Mouse (Mus musculus) heart, embryonic 10.5 days (tissue): Measurements from ENCODE around the gene Pard3b. TPM values are rescaled to one million over a fixed set of nuclear protein-coding genes. Genes with fewer than 3 reads are reported as not detected.

Experiments used
- DNase-seq: peaks from one replicate; pipeline ENCODE4 v3.0.0-alpha.2; 2017; ENCODE audit warnings: low spot score
- H3K27ac ChIP-seq: fragments of 300-500 bp; sonication (generic); 2 replicates; pipeline ENCODE4 v1.5.1; 2016; ENCODE audit warnings: mild to moderate bottlenecking
- H3K27me3 ChIP-seq: fragments of 300-500 bp; sonication (generic); 2 replicates; pipeline ENCODE4 v1.6.1; 2016; ENCODE audit warnings: mild to moderate bottlenecking; ENCODE audit not compliant: poor library complexity, insufficient read depth, severe bottlenecking
- H3K36me3 ChIP-seq: fragments of 300-500 bp; sonication (generic); 2 replicates; pipeline ENCODE4 v1.6.1; 2016; ENCODE audit warnings: mild to moderate bottlenecking, moderate library complexity
- H3K4me1 ChIP-seq: fragments of 300-500 bp; sonication (generic); 2 replicates; pipeline ENCODE4 v1.6.1; 2016; ENCODE audit warnings: mild to moderate bottlenecking
- H3K4me3 ChIP-seq: fragments of 300-500 bp; sonication (generic); 2 replicates; pipeline ENCODE4 v1.5.1; 2016; ENCODE audit warnings: mild to moderate bottlenecking, moderate library complexity
- H3K9me3 ChIP-seq: fragments of 300-500 bp; sonication (generic); 2 replicates; pipeline ENCODE4 v1.6.1; 2016; ENCODE audit warnings: mild to moderate bottlenecking, moderate library complexity
- WGBS: fragments of 180-500 bp; shearing (Covaris S2); methylation state at CpG from one replicate; pipeline ENCODE4 v1.1.7; 2016; 5-methylcytosine and 5-hydroxymethylcytosine counted together
- polyA plus RNA-seq: library from polyadenylated mRNA; unstranded; fragments of >200 nt; fragmentation: Nextera tagmentation; extraction: Ambion mirVana; gene quantifications from 2 replicates; pipeline ENCODE4 v1.2.1, GENCODE M21; 2016

Gene Pard3b
- polyA plus RNA-seq, 1 experiment from 2014 or later = 8.2 TPM

DNA sequence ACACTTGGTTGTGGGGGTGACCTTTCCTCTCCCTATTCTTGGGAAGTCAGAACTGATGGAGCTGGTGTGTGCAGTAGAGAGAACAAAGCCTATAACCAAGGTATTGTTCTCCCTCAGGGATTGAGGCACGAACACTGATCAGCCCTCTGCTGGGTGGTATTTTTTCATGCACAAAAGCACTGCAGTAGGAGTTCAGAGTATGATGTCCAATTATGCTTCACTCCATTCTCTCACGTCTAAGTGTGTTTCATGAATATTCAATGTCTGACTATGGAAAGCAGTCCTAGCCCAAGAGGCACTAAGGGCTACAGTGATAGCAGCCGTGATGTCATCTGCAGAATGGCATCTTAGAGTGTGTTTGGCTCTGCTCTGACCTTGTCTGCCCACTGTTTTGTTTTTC, 359.1 kb downstream of the Pard3b start:
- Histone ChIP-seq H3K4me1 (no peaks in the 10 kb centered on the region), H3K4me3 (no peak overlapping the region)
- 76% methylated on average over 3 of the region's 3 CpGs for WGBS

DNA sequence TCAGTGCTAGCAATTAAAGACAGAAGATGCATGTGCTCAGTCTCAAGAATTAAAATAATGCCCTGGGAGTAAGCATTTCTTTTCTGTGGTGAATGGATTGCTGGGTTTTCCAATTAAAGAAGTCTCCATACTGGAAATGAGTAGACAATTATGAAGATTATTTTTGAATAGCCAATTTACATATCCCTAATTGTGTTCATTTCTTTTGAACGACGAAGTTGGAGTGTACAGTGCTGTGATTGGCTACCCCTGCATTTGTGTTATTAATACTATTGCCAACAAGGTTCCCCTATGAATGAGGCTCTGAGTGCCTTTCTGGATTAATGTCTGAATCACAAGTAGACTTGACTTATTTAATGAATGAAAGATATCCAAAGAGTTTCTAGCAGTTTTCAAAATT, 370.2 kb downstream of the Pard3b start:
- Histone ChIP-seq H3K36me3 (no peaks in the 10 kb centered on the region), H3K4me1 (peaks cover 4% of the 10 kb centered on the region; the same call in 1 of the 2 replicates), H3K4me3 (no peak overlapping the region), H3K27me3 (no peaks in the 10 kb centered on the region), H3K9me3 (no peaks in the 10 kb centered on the region), H3K27ac (no peak overlapping the region)
- no peak for DNase-seq
- WGBS = 91% methylated on average over 2 of the region's 2 CpGs

More for the DNA sequence above, 359.1 kb downstream of the Pard3b start:
- Histone ChIP-seq H3K9me3 (no peaks in the 10 kb centered on the region), H3K27me3 (no peaks in the 10 kb centered on the region), H3K27ac (no peak overlapping the region), H3K36me3 (no peaks in the 10 kb centered on the region)
- DNase-seq = no peak

DNA sequence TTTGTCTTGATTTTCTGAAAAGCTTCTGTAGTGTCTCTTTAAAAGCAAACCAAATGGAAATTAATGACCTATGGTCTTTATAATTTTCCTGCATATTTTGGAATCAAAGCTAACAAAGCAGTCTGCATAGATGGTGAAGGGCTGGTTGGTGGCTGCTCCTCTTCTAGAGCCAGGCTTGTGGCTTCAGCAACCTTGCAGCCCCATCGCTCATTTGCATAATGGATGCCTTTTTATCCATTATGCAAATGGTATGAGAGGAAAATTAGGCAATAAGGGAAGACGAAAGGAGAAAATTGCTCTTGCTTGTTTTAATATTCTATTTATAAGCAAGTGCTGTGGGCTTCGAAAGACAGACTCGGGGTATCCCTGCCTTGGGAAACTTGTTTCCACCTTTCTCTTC, 373.1 kb downstream of the Pard3b start:
- Histone ChIP-seq H3K9me3 (no peaks in the 10 kb centered on the region), H3K27ac (no peak overlapping the region), H3K27me3 (no peaks in the 10 kb centered on the region), H3K4me3 (no peak overlapping the region), H3K4me1 (no peaks in the 10 kb centered on the region), H3K36me3 (no peaks in the 10 kb centered on the region)
- WGBS = 87% methylated on average over 4 of the region's 4 CpGs
- no peak for DNase-seq

DNA sequence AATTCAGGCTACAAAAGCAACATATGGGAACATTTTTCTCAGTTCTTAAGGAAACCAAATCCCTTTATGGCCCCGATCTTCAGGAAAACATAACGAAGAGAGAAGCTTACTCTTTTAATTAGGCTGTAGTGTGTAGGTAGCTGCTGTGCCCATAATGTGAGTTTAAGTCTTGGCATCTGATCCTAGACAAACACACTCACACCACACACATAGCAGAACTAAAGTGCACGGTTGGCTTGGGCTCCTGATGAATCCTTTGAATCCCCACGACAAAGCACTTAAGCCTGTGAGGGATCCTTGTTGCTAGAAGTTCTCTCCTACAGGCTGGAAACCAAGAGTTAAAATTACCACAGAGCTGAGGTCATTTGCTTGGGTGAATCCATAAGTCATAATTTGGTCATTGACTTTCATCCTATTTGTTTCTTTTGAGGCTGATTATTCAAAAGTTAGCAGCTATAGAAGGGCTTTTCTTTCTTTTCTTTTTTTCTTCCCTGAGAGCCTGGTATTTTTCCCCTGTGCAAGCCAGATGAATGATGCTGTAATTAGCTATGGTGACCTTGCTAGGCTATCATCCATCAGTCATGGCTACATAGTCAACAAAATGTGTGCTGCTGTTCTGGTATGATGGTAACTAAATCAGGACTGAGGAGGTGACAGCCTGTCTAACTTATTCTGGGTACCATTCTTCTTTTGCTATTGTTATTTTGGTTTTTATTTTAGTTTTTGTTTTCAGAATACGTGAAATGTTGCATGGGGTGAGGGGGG, 378.1 kb downstream of the Pard3b start:
- H3K36me3 ChIP-seq = no peaks in the 10 kb centered on the region
- H3K27ac ChIP-seq = no peak overlapping the region
- H3K9me3 ChIP-seq = no peaks in the 10 kb centered on the region
- no peak overlapping the region for H3K4me3 ChIP-seq
- no peaks in the 10 kb centered on the region for H3K4me1 ChIP-seq
- H3K27me3 ChIP-seq = no peaks in the 10 kb centered on the region
- 69% methylated on average over 5 of the region's 5 CpGs for WGBS
- DNase-seq = no peak

DNA sequence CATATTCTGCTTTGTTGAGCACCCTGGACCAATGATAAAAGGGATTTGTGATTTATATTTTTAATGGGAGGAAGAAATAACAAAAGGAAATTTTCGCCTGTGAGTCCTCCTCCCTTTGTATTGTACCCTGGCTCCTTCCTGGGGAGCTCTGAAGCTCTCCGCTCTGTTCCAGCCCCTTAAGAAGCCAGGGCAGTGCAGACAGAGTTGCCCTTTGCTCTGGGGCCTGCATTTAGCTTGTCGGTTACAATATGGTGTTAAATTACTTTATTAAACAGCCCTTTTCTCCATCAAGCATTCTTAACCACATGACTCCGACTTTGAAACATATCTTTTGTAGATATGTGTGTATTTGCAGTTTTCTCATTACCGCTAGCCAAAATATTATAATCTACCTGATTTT, 379.7 kb downstream of the Pard3b start:
- WGBS = 63% methylated on average over 5 of the region's 5 CpGs
- Histone ChIP-seq H3K9me3 (no peaks in the 10 kb centered on the region), H3K4me3 (no peak overlapping the region), H3K27me3 (no peaks in the 10 kb centered on the region), H3K36me3 (no peaks in the 10 kb centered on the region), H3K4me1 (no peaks in the 10 kb centered on the region), H3K27ac (no peak overlapping the region)
- no peak for DNase-seq

DNA sequence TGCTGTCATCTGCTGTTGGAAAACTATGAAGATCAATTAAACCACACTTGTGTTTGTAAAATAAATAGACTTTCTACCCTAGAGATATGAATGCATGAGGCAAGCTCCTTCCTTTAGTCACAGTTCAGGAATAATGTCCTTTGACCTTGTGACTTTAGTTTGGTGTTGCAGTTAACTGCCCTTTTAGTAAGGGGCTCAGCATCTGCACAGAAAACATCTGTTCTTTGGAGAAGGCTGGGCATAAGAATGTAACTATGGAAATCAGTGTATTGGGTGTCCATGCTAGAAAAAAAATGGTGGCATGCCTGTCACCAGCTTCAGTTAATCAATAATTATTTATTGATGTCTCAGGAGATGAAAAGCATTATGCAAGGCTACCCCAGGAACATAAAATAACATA, 381.1 kb downstream of the Pard3b start:
- H3K4me3 ChIP-seq = no peak overlapping the region
- no peaks in the 10 kb centered on the region for H3K9me3 ChIP-seq
- no peak overlapping the region for H3K27ac ChIP-seq
- no peaks in the 10 kb centered on the region for H3K27me3 ChIP-seq
- no peak for DNase-seq
- no peaks in the 10 kb centered on the region for H3K4me1 ChIP-seq
- no peaks in the 10 kb centered on the region for H3K36me3 ChIP-seq

DNA sequence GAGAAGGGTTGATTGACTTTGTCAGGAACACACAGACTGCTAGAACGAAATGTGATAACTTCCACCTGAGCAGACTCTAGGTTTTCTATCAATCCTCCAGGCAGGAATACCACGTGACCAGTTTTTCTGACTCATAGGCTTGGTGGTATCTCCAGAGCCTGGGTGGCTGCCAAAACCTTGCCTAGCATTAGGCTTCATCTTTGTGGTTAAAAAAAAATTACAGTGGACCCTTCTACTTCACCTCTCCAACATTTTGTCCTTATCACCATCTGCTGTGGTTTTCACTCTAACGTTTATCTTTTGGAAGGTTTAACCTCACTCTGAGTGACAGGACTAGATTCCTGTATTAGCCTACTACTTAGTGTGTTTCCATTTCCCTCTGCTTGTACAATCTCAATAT, 403.1 kb downstream of the Pard3b start:
- Histone ChIP-seq H3K4me3 (no peak overlapping the region), H3K36me3 (no peaks in the 10 kb centered on the region), H3K4me1 (peaks cover 11% of the 10 kb centered on the region; the same call in 1 of the 2 replicates), H3K27me3 (no peaks in the 10 kb centered on the region), H3K27ac (no peak overlapping the region), H3K9me3 (no peaks in the 10 kb centered on the region)
- WGBS = 43% methylated on average over 3 of the region's 3 CpGs
- no peak for DNase-seq

DNA sequence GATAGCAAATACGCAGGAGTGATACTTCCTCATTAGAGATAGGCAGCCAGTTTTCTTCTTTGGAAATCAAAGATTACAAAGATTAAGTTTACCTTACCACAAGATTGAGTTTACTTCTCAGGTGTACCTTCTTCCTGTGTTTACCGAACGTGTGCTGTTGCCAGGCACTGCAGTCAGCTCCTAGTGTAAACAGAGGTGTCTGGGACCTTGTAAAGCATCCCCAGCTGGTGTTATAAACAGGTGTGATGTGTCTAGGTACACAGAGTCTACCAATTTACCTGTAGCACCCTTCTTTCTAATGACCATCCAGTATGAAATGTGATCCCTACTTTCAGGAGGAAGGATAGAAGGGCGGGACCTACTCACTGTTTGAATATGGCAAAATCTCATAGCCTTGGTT, 410.0 kb downstream of the Pard3b start:
- 38% methylated on average over 4 of the region's 4 CpGs for WGBS
- no peak overlapping the region for H3K27ac ChIP-seq
- H3K4me3 ChIP-seq = no peak overlapping the region

DNA sequence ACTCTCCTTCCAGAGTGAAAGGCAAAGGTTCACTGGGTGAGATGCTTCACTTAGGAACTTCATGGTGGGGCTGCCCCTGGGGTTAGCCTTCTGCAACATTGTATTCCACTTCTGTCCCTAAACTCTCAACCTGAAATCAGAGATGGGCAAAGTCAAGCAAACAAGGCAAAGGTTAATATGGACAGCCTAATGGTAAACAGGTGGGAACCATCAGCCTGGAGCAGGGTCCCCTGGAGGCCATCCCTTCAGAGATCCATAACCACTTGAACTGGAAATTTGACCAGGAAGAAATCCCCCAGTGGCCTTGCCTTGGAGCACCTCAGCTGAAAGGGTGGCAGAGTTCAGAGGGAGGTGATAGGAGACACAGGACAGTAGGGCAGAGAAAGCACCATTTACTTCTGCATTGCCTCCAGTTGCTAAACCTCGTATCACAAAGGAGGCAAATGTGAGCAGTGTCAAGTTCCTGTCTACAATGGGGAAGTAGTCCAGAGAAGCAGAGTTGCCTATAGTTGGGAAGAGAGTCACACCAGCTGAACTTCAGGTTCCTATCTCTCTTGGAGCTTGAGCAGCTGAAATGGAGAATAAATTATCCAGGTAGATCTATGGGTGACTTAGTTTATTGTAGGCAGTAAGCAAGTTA, 412.7 kb downstream of the Pard3b start:
- no peaks in the 10 kb centered on the region for H3K27me3 ChIP-seq
- no peaks in the 10 kb centered on the region for H3K36me3 ChIP-seq
- H3K27ac ChIP-seq = no peak overlapping the region
- H3K4me1 ChIP-seq = no peaks in the 10 kb centered on the region
- no peak overlapping the region for H3K4me3 ChIP-seq
- no peak for DNase-seq
- WGBS = 42% methylated on average over 1 of the region's 1 CpGs
- H3K9me3 ChIP-seq = no peaks in the 10 kb centered on the region

More for the DNA sequence above, 410.0 kb downstream of the Pard3b start:
- Histone ChIP-seq H3K27me3 (no peaks in the 10 kb centered on the region), H3K9me3 (no peaks in the 10 kb centered on the region), H3K4me1 (peaks cover 6% of the 10 kb centered on the region; the same call in 1 of the 2 replicates), H3K36me3 (no peaks in the 10 kb centered on the region)
- DNase-seq = no peak

DNA sequence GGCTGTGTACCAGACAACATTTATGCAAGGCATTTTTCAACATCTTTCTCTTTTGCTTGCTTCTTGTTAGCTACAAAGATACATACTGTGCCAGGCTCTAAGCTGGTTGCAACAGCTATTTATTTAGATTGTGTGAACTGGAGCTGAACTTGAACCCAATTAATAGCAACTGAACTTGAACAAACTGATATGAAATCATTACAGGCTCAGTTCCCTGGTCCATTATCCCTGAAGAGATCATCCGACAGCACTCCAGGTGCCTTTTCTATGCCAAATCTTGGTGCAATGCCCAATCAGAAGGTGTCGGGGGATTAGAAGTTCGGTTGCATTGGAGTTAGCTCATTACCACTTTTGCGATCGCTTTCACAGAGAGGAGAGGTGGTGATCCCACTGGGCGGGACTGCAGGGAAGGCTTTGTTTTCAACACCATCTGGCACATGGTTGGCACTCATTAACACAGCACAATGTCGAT, 414.6 kb downstream of the Pard3b start:
- 51% methylated on average over 7 of the region's 7 CpGs for WGBS
- no peaks in the 10 kb centered on the region for H3K9me3 ChIP-seq
- H3K4me1 ChIP-seq = no peaks in the 10 kb centered on the region
- H3K36me3 ChIP-seq = no peaks in the 10 kb centered on the region
- H3K4me3 ChIP-seq = no peak overlapping the region
- no peak for DNase-seq
- no peak overlapping the region for H3K27ac ChIP-seq
- no peaks in the 10 kb centered on the region for H3K27me3 ChIP-seq

DNA sequence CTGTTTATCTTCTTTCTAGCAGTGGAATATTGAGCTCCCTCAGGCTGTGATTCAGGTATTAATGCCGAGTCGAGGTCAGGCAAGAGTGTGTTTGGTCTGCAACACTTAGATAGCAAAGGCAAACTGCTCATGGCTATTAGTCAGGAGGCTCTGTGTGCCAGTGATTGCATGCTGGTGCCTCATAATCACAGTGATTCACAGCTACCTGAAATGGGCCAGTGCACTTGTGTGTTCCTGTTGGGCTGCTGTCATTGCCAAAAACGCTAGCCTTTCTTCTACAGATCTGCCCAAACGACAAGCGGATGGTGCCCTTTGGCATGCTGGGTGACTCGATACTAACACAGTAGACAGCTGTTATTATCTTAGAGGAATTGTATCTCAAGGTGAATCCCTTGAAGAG, 416.7 kb downstream of the Pard3b start:
- 76% methylated on average over 6 of the region's 6 CpGs for WGBS
- no peak for DNase-seq
- no peaks in the 10 kb centered on the region for H3K36me3 ChIP-seq
- no peak overlapping the region for H3K4me3 ChIP-seq
- no peaks in the 10 kb centered on the region for H3K9me3 ChIP-seq
- no peaks in the 10 kb centered on the region for H3K27me3 ChIP-seq
- no peaks in the 10 kb centered on the region for H3K4me1 ChIP-seq
- H3K27ac ChIP-seq = no peak overlapping the region

DNA sequence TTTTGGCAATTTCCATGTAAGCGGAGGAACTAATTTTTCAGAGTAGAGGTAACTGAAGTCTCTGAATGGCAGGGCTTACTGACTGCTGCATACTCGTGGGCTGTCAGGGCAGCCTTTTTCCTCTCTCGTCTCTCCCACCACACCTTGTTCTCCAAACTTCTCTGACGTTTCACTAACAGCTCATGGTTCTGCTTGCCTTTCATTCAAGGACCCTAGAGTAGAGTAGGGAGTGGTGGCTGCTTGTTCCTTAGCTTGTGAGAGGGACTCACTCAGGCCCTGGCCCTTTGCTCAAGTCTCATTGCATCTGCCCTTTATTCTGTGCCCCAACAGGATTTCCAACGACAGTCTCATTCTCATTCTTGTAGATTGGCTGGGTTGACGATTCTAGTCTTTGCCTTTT, 432.0 kb downstream of the Pard3b start:
- peaks cover 5% of the 10 kb centered on the region; the same call in 1 of the 2 replicates for H3K36me3 ChIP-seq
- no peaks in the 10 kb centered on the region for H3K27me3 ChIP-seq
- H3K27ac ChIP-seq = no peak overlapping the region
- H3K4me3 ChIP-seq = no peak overlapping the region
- DNase-seq = no peak
- H3K4me1 ChIP-seq = peaks cover 3% of the 10 kb centered on the region; the same call in 1 of the 2 replicates
- no peaks in the 10 kb centered on the region for H3K9me3 ChIP-seq
- WGBS = 79% methylated on average over 6 of the region's 6 CpGs

DNA sequence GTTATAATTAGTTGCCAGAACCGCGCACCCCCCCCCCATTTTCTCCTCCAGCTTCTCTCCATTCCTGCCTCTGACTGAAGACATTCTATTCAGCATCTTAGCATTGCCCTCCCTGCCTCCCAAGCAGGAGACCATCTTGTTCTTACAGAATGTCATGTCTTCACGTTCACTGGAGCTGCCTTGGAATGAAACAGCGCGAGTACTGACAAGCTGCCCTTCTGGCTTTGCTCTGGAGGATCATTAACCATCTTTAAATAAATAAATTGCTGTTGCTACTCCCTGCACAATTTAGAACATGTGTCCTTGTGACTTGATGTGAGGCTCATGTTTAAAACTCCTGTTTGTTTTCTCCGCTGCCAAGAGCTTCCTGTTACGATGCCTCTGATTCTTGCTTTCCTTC, 432.5 kb downstream of the Pard3b start:
- H3K4me3 ChIP-seq = no peak overlapping the region
- H3K9me3 ChIP-seq = no peaks in the 10 kb centered on the region
- H3K4me1 ChIP-seq = peaks cover 3% of the 10 kb centered on the region; the same call in 1 of the 2 replicates
- no peak for DNase-seq
- H3K27me3 ChIP-seq = no peaks in the 10 kb centered on the region
- no peak overlapping the region for H3K27ac ChIP-seq
- WGBS = 85% methylated on average over 7 of the region's 7 CpGs
- peaks cover 5% of the 10 kb centered on the region; the same call in 1 of the 2 replicates for H3K36me3 ChIP-seq
